Mouse (Mus musculus) lung, embryonic 14.5 days (tissue): Measurements from ENCODE around the gene Sprr2e. TPM values are rescaled to one million over a fixed set of nuclear protein-coding genes. Genes with fewer than 3 reads are reported as not detected.
A peak's percentile ranks its signal among the peaks of the same experiment; 100 is the strongest.

Experiments
- ATAC-seq: fragments of 200-750 bp; cut with Nextera tagmentation; 2 replicates; pipeline ENCODE4 v1.8.0; 2017; ENCODE audit warnings: mild to moderate bottlenecking, moderate TSS enrichment, moderate library complexity; ENCODE audit not compliant: insufficient read depth
- DNase-seq: peaks from one replicate; pipeline ENCODE4 v3.0.0-alpha.2; 2015
- H3K27ac ChIP-seq: fragments of 300-500 bp; sonication (generic); 2 replicates; pipeline ENCODE4 v1.5.1; 2014; ENCODE audit warnings: low read depth, mild to moderate bottlenecking, moderate library complexity
- H3K27me3 ChIP-seq: fragments of 300-500 bp; sonication (generic); 2 replicates; pipeline ENCODE4 v1.6.1; 2014; ENCODE audit warnings: low read length, control low read depth; ENCODE audit not compliant: insufficient read depth
- H3K36me3 ChIP-seq: fragments of 300-500 bp; sonication (generic); 2 replicates; pipeline ENCODE4 v1.6.1; 2014; ENCODE audit warnings: control low read depth; ENCODE audit not compliant: insufficient read depth
- H3K4me1 ChIP-seq: fragments of 300-500 bp; sonication (generic); 2 replicates; pipeline ENCODE4 v1.6.1; 2014; ENCODE audit warnings: antibody characterized with exemption, control low read depth; ENCODE audit not compliant: insufficient read depth
- H3K4me2 ChIP-seq: fragments of 300-500 bp; sonication (generic); 2 replicates; pipeline ENCODE4 v1.6.1; 2014; ENCODE audit warnings: mild to moderate bottlenecking
- H3K4me3 ChIP-seq: fragments of 300-500 bp; sonication (generic); 2 replicates; pipeline ENCODE4 v1.5.1; 2014; ENCODE audit warnings: low read depth, low read length
- H3K9ac ChIP-seq: fragments of 300-500 bp; sonication (generic); 2 replicates; pipeline ENCODE4 v1.6.1; 2014
- H3K9me3 ChIP-seq: fragments of 300-500 bp; sonication (generic); 2 replicates; pipeline ENCODE4 v1.6.1; 2016; ENCODE audit warnings: low read depth, low read length, control low read depth
- CTCF ChIP-seq: IDR thresholded peaks from 2 replicates; pipeline ENCODE4 v1.5.1; 2016; ENCODE audit warnings: antibody characterized with exemption, low read depth
- WGBS: fragments of 180-500 bp; shearing (Covaris S2); extraction: QIAGEN DNeasy Blood & Tissue Kit; methylation state at CpG from one replicate; pipeline ENCODE4 v1.1.7; 2014; 5-methylcytosine and 5-hydroxymethylcytosine counted together
- polyA plus RNA-seq: library from polyadenylated mRNA; unstranded; fragments of >200 nt; fragmentation: Nextera tagmentation; extraction: Ambion mirVana; gene quantifications from 2 replicates; pipeline ENCODE4 v1.2.1, GENCODE M21; 2014

Gene Sprr2e
- polyA plus RNA-seq, 1 experiment from 2014 or later, result not detected

DNA sequence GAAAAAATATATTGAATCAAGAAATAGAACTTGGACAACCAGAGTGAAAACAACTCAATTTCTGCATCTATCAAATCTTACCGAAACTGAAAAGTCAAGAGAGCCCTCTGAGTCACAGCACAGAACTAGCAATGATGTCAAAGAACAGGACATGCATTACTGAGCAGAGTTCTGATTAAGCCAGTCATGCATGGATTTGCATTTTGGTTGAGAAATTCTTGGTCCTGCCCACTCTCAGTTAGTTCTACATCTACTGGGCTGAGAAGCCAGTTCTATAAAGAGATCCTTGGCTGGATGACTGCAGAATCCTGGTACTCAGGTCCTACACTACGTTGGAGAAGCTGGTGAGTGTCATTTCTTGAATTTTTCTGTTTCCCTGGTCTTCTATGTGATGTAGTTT is 21.7 kb downstream of the Sprr2e start:
- no peak for TF ChIP-seq CTCF
- no peaks in the 10 kb centered on the region for H3K27me3 ChIP-seq
- H3K4me2 ChIP-seq, result no peak overlapping the region
- no peak for ATAC-seq
- no peak overlapping the region for H3K9ac ChIP-seq
- H3K4me1 ChIP-seq, result no peaks in the 10 kb centered on the region
- no peaks in the 10 kb centered on the region for H3K36me3 ChIP-seq
- H3K9me3 ChIP-seq, result no peaks in the 10 kb centered on the region
- DNase-seq, result no peak
- H3K4me3 ChIP-seq, result no peak overlapping the region
- H3K27ac ChIP-seq, result no peak overlapping the region
- 63% methylated on average over 2 of the region's 2 CpGs for WGBS

DNA sequence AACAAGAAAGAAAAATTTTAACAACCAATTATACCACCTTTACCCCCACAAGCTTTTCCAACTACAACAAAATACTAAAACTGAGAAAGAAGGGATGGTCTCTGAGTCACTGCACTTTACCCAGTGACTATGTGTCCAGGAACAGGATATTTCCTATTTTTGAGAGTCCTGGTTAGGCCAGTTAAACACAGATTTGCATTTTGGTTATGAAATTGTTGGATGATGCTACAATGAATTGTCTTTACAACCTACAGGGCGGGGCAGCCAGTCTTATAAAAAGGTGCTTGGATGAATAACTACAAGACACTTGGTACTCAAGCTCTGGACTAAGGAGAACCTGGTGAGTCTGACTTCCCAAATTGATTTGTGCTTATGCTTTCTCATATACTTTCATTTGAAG is 33.4 kb downstream of the Sprr2e start, which contains the start of gene Sprr2h:
TSS of gene Sprr2h (plus strand) at position 301 of the 400 bp plus-strand sequence.
- no peak for TF ChIP-seq CTCF
- Histone ChIP-seq H3K9me3 (no peaks in the 10 kb centered on the region), H3K4me2 (no peak within 1 kb of the TSS), H3K4me1 (no peaks in the 10 kb centered on the region), H3K9ac (no peak within 1 kb of the TSS), H3K27ac (no peak within 1 kb of the TSS), H3K36me3 (no peaks in the 10 kb centered on the region), H3K27me3 (no peaks in the 10 kb centered on the region), H3K4me3 (no peak within 1 kb of the TSS)
- ATAC-seq (no peak), DNase-seq (no peak)
- WGBS, result 73% methylated on average over 1 of the region's 1 CpGs

DNA sequence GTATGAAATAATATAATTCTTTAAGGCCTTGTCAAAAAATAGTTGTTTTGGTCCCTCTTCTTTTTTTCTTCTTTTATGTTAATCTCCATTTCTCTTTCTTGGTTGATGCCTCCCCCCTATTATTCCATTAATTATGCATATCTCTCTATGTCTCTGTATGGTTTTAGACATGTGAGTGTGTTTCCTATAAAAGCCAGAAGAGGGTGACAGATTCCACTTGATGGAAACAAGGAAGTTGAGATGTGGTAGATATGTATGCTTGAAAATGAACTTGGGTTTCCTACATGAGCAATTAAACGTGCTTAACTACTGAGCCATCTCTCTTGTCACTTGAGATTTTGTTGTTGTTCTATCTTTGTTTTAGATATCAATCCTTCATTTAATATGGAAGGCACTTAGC is 42.4 kb downstream of the Sprr2e start:
- H3K4me3 ChIP-seq, result no peak overlapping the region
- DNase-seq, result peak; percentile 6
- no peaks in the 10 kb centered on the region for H3K27me3 ChIP-seq
- no peaks in the 10 kb centered on the region for H3K9me3 ChIP-seq
- no peak overlapping the region for H3K27ac ChIP-seq
- no peak overlapping the region for H3K9ac ChIP-seq
- no peaks in the 10 kb centered on the region for H3K4me1 ChIP-seq
- ATAC-seq, result no peak
- 49% methylated on average over 1 of the region's 1 CpGs for WGBS
- peak; percentile 21 for TF ChIP-seq CTCF
- no peak overlapping the region for H3K4me2 ChIP-seq
- H3K36me3 ChIP-seq, result no peaks in the 10 kb centered on the region

Other genes with a start within 250 kb of the Sprr2e start
- gene Prr9, start 228.2 kb upstream of the Sprr2e start, polyA plus RNA-seq, result not detected in 2 replicates
- gene Lelp1, start 209.4 kb upstream of the Sprr2e start, polyA plus RNA-seq, result not detected in 2 replicates
- gene Sprr2a1, start 136.3 kb upstream of the Sprr2e start, polyA plus RNA-seq, result not detected in 2 replicates
- gene Sprr2a2, start 136.2 kb upstream of the Sprr2e start, polyA plus RNA-seq, result 1.0 and 1.3 TPM in 2 replicates
- not detected in 2 replicates for gene Sprr2a3, start 66.7 kb upstream of the Sprr2e start, polyA plus RNA-seq
- gene Sprr2b, start 35.5 kb upstream of the Sprr2e start, polyA plus RNA-seq, result not detected in 2 replicates
- not detected in 2 replicates for gene Sprr2d, start 13.0 kb upstream of the Sprr2e start, polyA plus RNA-seq
- gene Sprr2f, start 13.0 kb downstream of the Sprr2e start, polyA plus RNA-seq, result not detected in 2 replicates
- gene Sprr2h, start 33.5 kb downstream of the Sprr2e start, polyA plus RNA-seq, result not detected in 2 replicates
- gene Sprr2i, start 55.8 kb downstream of the Sprr2e start, polyA plus RNA-seq, result not detected in 2 replicates
- gene Sprr2j-ps, start 65.9 kb downstream of the Sprr2e start, polyA plus RNA-seq, result not detected in 2 replicates
- 7.7 and 7.9 TPM in 2 replicates for gene Gm9774, start 77.3 kb downstream of the Sprr2e start, polyA plus RNA-seq
- gene Sprr2k, start 80.4 kb downstream of the Sprr2e start, polyA plus RNA-seq, result not detected in 2 replicates
- not detected in 2 replicates for gene Sprr1b, start 86.6 kb downstream of the Sprr2e start, polyA plus RNA-seq
- not detected in 2 replicates for gene Sprr3, start 106.6 kb downstream of the Sprr2e start, polyA plus RNA-seq
- gene Sprr1a, start 133.8 kb downstream of the Sprr2e start, polyA plus RNA-seq, result not detected in 2 replicates
- gene Sprr4, start 148.3 kb downstream of the Sprr2e start, polyA plus RNA-seq, result not detected in 2 replicates
- not detected in 2 replicates for gene 2310046K23Rik, start 182.4 kb downstream of the Sprr2e start, polyA plus RNA-seq
- gene Ivl, start 221.6 kb downstream of the Sprr2e start, polyA plus RNA-seq, result 0.18 TPM in 1 of 2 replicates, not detected in the other
- not detected in 2 replicates for gene Smcp, start 236.9 kb downstream of the Sprr2e start, polyA plus RNA-seq